26 mouse cellular contexts compared by ENCODE assay signal in the genomic region with DNA sequence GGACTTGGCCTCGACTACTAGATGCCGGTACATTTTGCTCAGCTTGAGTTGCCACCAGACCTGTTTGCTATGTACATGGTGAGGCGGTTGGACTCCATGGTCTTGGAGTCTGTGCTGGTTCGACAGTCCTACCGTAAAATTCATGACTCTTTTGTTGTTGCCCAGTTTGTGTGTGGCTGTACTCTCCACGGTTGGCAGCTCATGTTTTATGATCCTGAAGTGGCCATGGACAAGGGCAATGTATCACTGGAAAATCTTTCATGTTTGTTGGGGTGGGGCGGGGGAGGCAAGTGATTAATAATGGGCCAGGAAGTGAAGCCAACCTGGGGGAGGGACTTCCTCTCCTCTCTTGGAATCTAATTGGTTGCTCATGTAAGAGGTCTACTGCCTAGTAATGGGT.
DNase-seq lines count a peak whose midpoint lies in the region; ATAC-seq and TF ChIP-seq lines count a peak whose summit lies in the region.
"Had no signal": no experiment of that assay in that cellular context is flagged by ENCODE, and none has a peak within 500 bp of the region (broad histone marks: within the 10 kb centered on the region; RNA-seq: fewer than 3 reads in every experiment).

No protein-coding gene starts in this region.

- H3K36me3 ChIP-seq in kidney, embryonic 15.5 days = no peaks in the 10 kb centered on the region
- H3K36me3 ChIP-seq in testis, adult 2 months (ENCODE audit: control insufficient read depth, insufficient read depth, low read length) = no peaks in the 10 kb centered on the region
- H3K36me3 ChIP-seq in midbrain, postnatal 0 days (ENCODE audit: insufficient read depth, low read length) = no peaks in the 10 kb centered on the region
- H3K36me3 ChIP-seq: embryonic facial prominence, embryonic 12.5 days; embryonic facial prominence, embryonic 15.5 days; heart, embryonic 10.5 days; heart, embryonic 13.5 days; hindbrain, embryonic 12.5 days; hindbrain, embryonic 15.5 days; intestine, embryonic 15.5 days had no signal

- no peak for TF ChIP-seq POLR2A in testis, adult 2 months (IDR thresholded peaks at IDR 0.05; ENCODE audit: control insufficient read depth, low read depth, low read length)

- no peak overlapping the region for H3K4me3 ChIP-seq in kidney, embryonic 15.5 days (replicated peaks)
- H3K4me3 ChIP-seq in testis, adult 2 months (ENCODE audit: control insufficient read depth, low read depth, low read length) = peak overlapping the region; percentile 93
- H3K4me3 ChIP-seq in midbrain, postnatal 0 days (ENCODE audit: low read depth, low read length) = no peak overlapping the region
- H3K4me3 ChIP-seq: embryonic facial prominence, embryonic 12.5 days; embryonic facial prominence, embryonic 15.5 days; heart, adult 2 months; heart, embryonic 10.5 days; heart, embryonic 13.5 days; hindbrain, embryonic 12.5 days; hindbrain, embryonic 15.5 days; intestine, embryonic 15.5 days had no signal

- H3K27ac ChIP-seq in kidney, embryonic 15.5 days = no peak overlapping the region
- H3K27ac ChIP-seq in testis, adult 2 months (ENCODE audit: control insufficient read depth, insufficient read depth, low read depth, low read length) = peak overlapping the region; percentile 91
- no peak overlapping the region for H3K27ac ChIP-seq in midbrain, postnatal 0 days (ENCODE audit: low read depth, low read length)
- H3K27ac ChIP-seq: embryonic facial prominence, embryonic 12.5 days; embryonic facial prominence, embryonic 15.5 days; heart, adult 2 months; heart, embryonic 10.5 days; heart, embryonic 13.5 days; hindbrain, embryonic 12.5 days; hindbrain, embryonic 15.5 days; intestine, embryonic 15.5 days had no signal

- H3K9me3 ChIP-seq in kidney, embryonic 15.5 days (replicated peaks) = no peaks in the 10 kb centered on the region
- no peaks in the 10 kb centered on the region for H3K9me3 ChIP-seq in midbrain, postnatal 0 days (ENCODE audit: low read length)
- H3K9me3 ChIP-seq: embryonic facial prominence, embryonic 12.5 days; embryonic facial prominence, embryonic 15.5 days; heart, embryonic 10.5 days; heart, embryonic 13.5 days; hindbrain, embryonic 12.5 days; hindbrain, embryonic 15.5 days; intestine, embryonic 15.5 days had no signal

- H3K4me1 ChIP-seq in kidney, embryonic 15.5 days = no peaks in the 10 kb centered on the region
- peaks cover 4% of the 10 kb centered on the region for H3K4me1 ChIP-seq in testis, adult 2 months (ENCODE audit: control insufficient read depth, insufficient read depth, low read length)
- no peaks in the 10 kb centered on the region for H3K4me1 ChIP-seq in midbrain, postnatal 0 days (ENCODE audit: insufficient read depth, low read length)
- H3K4me1 ChIP-seq: embryonic facial prominence, embryonic 12.5 days; heart, embryonic 10.5 days; heart, embryonic 13.5 days; hindbrain, embryonic 12.5 days; hindbrain, embryonic 15.5 days; intestine, embryonic 15.5 days had no signal

- no peaks in the 10 kb centered on the region for H3K27me3 ChIP-seq in kidney, embryonic 15.5 days
- H3K27me3 ChIP-seq in testis, adult 2 months (ENCODE audit: control insufficient read depth, insufficient read depth, low read length) = no peaks in the 10 kb centered on the region
- no peaks in the 10 kb centered on the region for H3K27me3 ChIP-seq in midbrain, postnatal 0 days (ENCODE audit: insufficient read depth, low read length)
- H3K27me3 ChIP-seq: embryonic facial prominence, embryonic 12.5 days; embryonic facial prominence, embryonic 15.5 days; heart, embryonic 13.5 days; hindbrain, embryonic 12.5 days; hindbrain, embryonic 15.5 days; intestine, embryonic 15.5 days had no signal

- DNase-seq in kidney, postnatal 4 days = no peak
- DNase-seq in testis, postnatal 14 days (ENCODE audit: low spot score) = no peak
- DNase-seq in adrenal gland, postnatal 10 days = peak; percentile 59
- peak; percentile 36 to 64 for DNase-seq in adrenal gland, postnatal 36 days
- no peak for DNase-seq in midbrain, postnatal 0 days (ENCODE audit: low spot score)
- no peak for DNase-seq in Muller cell, postnatal 12 days (ENCODE audit: inconsistent ontology term)
- DNase-seq: cerebellum, adult 11 months; cerebellum, adult 2 months; cerebellum, adult 9-11 months; cerebellum, postnatal 25 days; forebrain, postnatal 0 days; gastrocnemius, postnatal 25 days; heart, adult 2 months; heart, postnatal 14 days had no signal

- no peak for TF ChIP-seq CTCF in testis, adult 2 months (IDR thresholded peaks at IDR 0.05; ENCODE audit: control insufficient read depth, insufficient read depth, insufficient replicate concordance, low read depth, low read length)
- no peak for TF ChIP-seq CTCF in midbrain, postnatal 0 days (IDR thresholded peaks at IDR 0.05)

- no peak overlapping the region for H3K4me2 ChIP-seq in kidney, embryonic 15.5 days
- H3K4me2 ChIP-seq in midbrain, postnatal 0 days (ENCODE audit: low read depth, low read length, poor library complexity, severe bottlenecking) = no peak overlapping the region
- H3K4me2 ChIP-seq: embryonic facial prominence, embryonic 12.5 days; embryonic facial prominence, embryonic 15.5 days; heart, embryonic 13.5 days; hindbrain, embryonic 12.5 days; hindbrain, embryonic 15.5 days; intestine, embryonic 15.5 days had no signal

- no peak overlapping the region for H3K9ac ChIP-seq in kidney, embryonic 15.5 days
- no peak overlapping the region for H3K9ac ChIP-seq in midbrain, postnatal 0 days (replicated peaks; ENCODE audit: low read length, poor library complexity, severe bottlenecking)
- H3K9ac ChIP-seq: embryonic facial prominence, embryonic 12.5 days; embryonic facial prominence, embryonic 15.5 days; forebrain, postnatal 0 days; heart, embryonic 13.5 days; hindbrain, embryonic 12.5 days; hindbrain, embryonic 15.5 days; intestine, embryonic 15.5 days had no signal

- WGBS in kidney, embryonic 15.5 days = 64% methylated on average over 7 of the region's 7 CpGs
- WGBS in midbrain, postnatal 0 days = 89% methylated on average over 7 of the region's 7 CpGs

- ATAC-seq in kidney, embryonic 15.5 days (replicated peaks; ENCODE audit: low FRiP score) = 0 out of 2 replicates have a peak, but pooled peaks have one; percentile 18
- no peak for ATAC-seq in midbrain, postnatal 0 days (ENCODE audit: low FRiP score)
- ATAC-seq: activated CD4-positive, CD25-positive, alpha-beta regulatory T cell, adult 4 months; CD4-positive, CD25-positive, alpha-beta regulatory T cell, adult 4 months; forebrain, embryonic 14.5 days; forebrain, postnatal 0 days; intestine, embryonic 15.5 days had no signal

Comparison
In these comparisons a context has a peak if more than half of its experiments do, and no peak if none do; other contexts are left out.
1. DNase-seq: peak in adrenal gland, postnatal 10 days (single experiment) and adrenal gland, postnatal 36 days (2 of 2); none in kidney, postnatal 4 days (0 of 2), testis, postnatal 14 days (single experiment), midbrain, postnatal 0 days (single experiment) and Muller cell, postnatal 12 days (single experiment).